Mouse (Mus musculus) common myeloid progenitor, adult 5-6 weeks (primary cell): ENCODE data around the gene 5031439G07Rik. TPM values are rescaled to one million over a fixed set of nuclear protein-coding genes. Genes with fewer than 3 reads are reported as not detected.

Experiments used
- ATAC-seq: replicated peaks from 2 replicates; pipeline ENCODE4 v1.8.0; 2016; ENCODE audit warnings: low read depth, mild to moderate bottlenecking, moderate TSS enrichment, inconsistent platforms; ENCODE audit not compliant: poor library complexity, severe bottlenecking
- total RNA-seq: library from RNA; stranded (forward); fragments of 200-1000, 187-1606 nt; gene quantifications from 2 replicates; pipeline ENCODE4 v1.2.3, GENCODE M21; 2017

5031439G07Rik gene
- total RNA-seq, 1 experiment from 2014 or later: 13.3 TPM

- no peak for ATAC-seq
Measured at GRCm38 (mm10) chr15:84959891-84960290, 28.5 kb downstream of the 5031439G07Rik start.

GRCm38 (mm10) chr15:84958331-84958730, 30.0 kb downstream of the 5031439G07Rik start:
- no peak for ATAC-seq

GRCm38 (mm10) chr15:84957851-84958250, 30.5 kb downstream of the 5031439G07Rik start:
- no peak for ATAC-seq

- no peak for ATAC-seq
Measured at GRCm38 (mm10) chr15:84953259-84953658, 35.1 kb downstream of the 5031439G07Rik start.

- ATAC-seq: no peak
Measured at GRCm38 (mm10) chr15:84950053-84950452, 38.3 kb downstream of the 5031439G07Rik start.

- no peak for ATAC-seq
Measured at GRCm38 (mm10) chr15:84948990-84949389, 39.4 kb downstream of the 5031439G07Rik start.

GRCm38 (mm10) chr15:84944319-84944718, 44.0 kb downstream of the 5031439G07Rik start:
- ATAC-seq: no peak

- no peak for ATAC-seq
Measured at GRCm38 (mm10) chr15:84942647-84943285, 45.6 kb downstream of the 5031439G07Rik start.

GRCm38 (mm10) chr15:84940102-84940501, 48.2 kb downstream of the 5031439G07Rik start:
- no peak; the same call in 1 of the 2 replicates for ATAC-seq

- ATAC-seq: no peak
Measured at GRCm38 (mm10) chr15:84934901-84935300, 53.5 kb downstream of the 5031439G07Rik start.

GRCm38 (mm10) chr15:84932351-84932750, 56.0 kb downstream of the 5031439G07Rik start:
- no peak for ATAC-seq

- no peak for ATAC-seq
Measured at GRCm38 (mm10) chr15:84925495-84926018, 62.8 kb downstream of the 5031439G07Rik start.

GRCm38 (mm10) chr15:84924781-84925315, 63.5 kb downstream of the 5031439G07Rik start:
- 0 out of 2 replicates have a peak, but pooled peaks have one; percentile 22 for ATAC-seq

- peak; percentile 10; the same call in 1 of the 2 replicates for ATAC-seq
Measured at GRCm38 (mm10) chr15:84923508-84924181, 64.7 kb downstream of the 5031439G07Rik start.

- peak; percentile 82 for ATAC-seq
Measured at GRCm38 (mm10) chr15:84922884-84923507, 65.4 kb downstream of the 5031439G07Rik start, which contains the start of gene Nup50. Gene Nup50, plus strand, starts transcription at chr15:84923411.

- no peak for ATAC-seq
Measured at GRCm38 (mm10) chr15:84919938-84920337, 68.4 kb downstream of the 5031439G07Rik start, which contains the start of gene Gm29666. Gene Gm29666, minus strand, starts transcription at chr15:84920038.

GRCm38 (mm10) chr15:84913201-84913600, 75.2 kb downstream of the 5031439G07Rik start:
- no peak for ATAC-seq

GRCm38 (mm10) chr15:84903843-84904385, 84.4 kb downstream of the 5031439G07Rik start:
- no peak for ATAC-seq

- ATAC-seq: no peak
Measured at GRCm38 (mm10) chr15:84898077-84898476, 90.3 kb downstream of the 5031439G07Rik start.

- ATAC-seq: peak; percentile 65; the same call in 1 of the 2 replicates
Measured at GRCm38 (mm10) chr15:84896664-84897063, 91.7 kb downstream of the 5031439G07Rik start.
